Mouse (Mus musculus): ENCODE measurements around the gene Col4a1. TPM values are rescaled to one million over a fixed set of nuclear protein-coding genes. Genes with fewer than 3 reads are reported as not detected.

Col4a1 gene
- total RNA-seq (2023; ENCODE audit: inconsistent age) = 0.16 to 0.90 TPM (median 0.52 TPM) in 4 replicates

DNA sequence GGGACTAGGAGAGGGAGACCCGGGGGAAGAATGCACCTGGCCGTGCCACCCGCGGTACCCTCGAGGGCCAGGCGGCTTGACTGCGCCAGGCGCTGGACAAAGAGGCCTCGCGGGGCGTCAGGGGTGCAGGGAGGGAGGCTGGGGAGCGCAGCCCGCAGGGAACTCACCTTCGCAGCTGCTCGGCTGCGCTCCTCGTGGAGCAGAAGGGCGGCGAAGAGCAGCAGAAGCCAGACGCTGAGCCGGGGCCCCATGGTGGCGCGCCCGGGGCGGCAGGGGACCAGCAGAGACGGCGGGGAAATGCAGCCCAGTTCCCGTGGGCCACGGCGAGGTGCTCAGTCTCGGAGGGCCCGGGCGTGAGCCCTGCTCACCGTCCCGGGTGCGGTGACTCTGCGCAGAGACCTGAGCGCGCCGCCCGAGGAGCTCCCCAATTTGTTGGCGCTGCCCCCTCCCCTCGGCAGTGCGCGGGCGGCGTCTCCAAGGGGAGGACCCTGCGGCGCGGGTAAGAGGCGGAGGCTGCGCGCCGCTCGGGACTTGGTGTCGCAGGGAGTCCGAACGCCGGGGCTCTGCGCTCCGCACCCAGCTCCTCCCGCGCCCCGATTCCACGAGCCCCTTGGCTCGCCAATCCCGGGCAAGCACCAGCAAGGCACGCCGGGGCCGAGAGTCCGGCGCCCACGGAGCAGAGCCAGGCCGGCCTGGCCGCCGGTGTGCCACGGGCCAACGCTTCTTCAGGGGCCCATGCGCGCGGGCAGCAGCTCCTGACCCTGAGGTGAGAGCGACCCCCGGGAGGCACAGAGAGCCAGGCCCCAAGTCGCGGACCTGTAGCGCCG lies at the start of gene Col4a1, which contains the start of gene Col4a2:
Gene Col4a1 (minus strand): TSS at position 478 of the 827 bp plus-strand sequence.
Gene Col4a2 (plus strand): TSS at position 457 of the 827 bp plus-strand sequence.

Other genes starting within 250 kb of the Col4a1 start
- 0.12 to 0.13 TPM in 2 of 4 replicates, not detected in the others for gene Col4a2, start within 50 bp of the Col4a1 start, total RNA-seq (2023; ENCODE audit: inconsistent age)
- 7.5 to 12.7 TPM (median 11.1 TPM) in 4 replicates for gene Rab20, start 165.9 kb upstream of the Col4a1 start, total RNA-seq (2023; ENCODE audit: inconsistent age)
- 23.5 to 37.8 TPM (median 33.4 TPM) in 4 replicates for gene Naxd, start 184.7 kb upstream of the Col4a1 start, total RNA-seq (2023; ENCODE audit: inconsistent age)
- 33.7 to 37.1 TPM (median 35.1 TPM) in 4 replicates for gene Cars2, start 238.0 kb upstream of the Col4a1 start, total RNA-seq (2023; ENCODE audit: inconsistent age)
- gene Ing1, start 242.7 kb upstream of the Col4a1 start, total RNA-seq (2023; ENCODE audit: inconsistent age) = 52.6 to 72.8 TPM (median 61.3 TPM) in 4 replicates

Data from B cell, adult (primary cell).